Mouse (Mus musculus): ENCODE results near the gene Galnt2. TPM values are rescaled to one million over a fixed set of nuclear protein-coding genes. Genes with fewer than 3 reads are reported as not detected.

Galnt2 gene
- polyA plus RNA-seq, 1 experiment from 2014 or later: 86.2 TPM

DNA sequence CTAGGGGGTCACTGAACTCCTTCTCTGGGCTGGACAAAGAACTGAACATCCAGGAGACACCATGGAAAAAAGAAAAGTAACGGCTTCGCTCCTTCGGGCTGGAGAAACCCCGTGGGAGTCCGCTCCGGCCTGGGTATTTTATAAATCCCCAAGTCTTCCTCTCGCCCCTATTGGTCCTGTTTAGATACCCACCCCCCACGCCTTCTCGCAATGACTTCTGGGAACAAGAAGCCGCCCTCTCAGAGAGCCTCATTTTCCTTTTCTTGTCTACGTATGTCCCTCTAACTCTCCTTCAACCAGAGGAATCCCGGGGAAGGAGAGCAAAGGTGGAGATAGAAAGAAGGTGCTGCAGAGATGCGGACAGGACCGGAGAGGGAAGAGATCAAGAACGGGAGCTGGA, 132.1 kb downstream of the Galnt2 start:
- H3K4me1 ChIP-seq: no peaks in the 10 kb centered on the region
- no peak overlapping the region for H3K4me3 ChIP-seq
- H3K9me3 ChIP-seq: 0 out of 2 replicates have a peak, but pooled peaks cover 4% of the 10 kb centered on the region
- no peaks in the 10 kb centered on the region for H3K36me3 ChIP-seq
- no peak overlapping the region for H3K9ac ChIP-seq (replicated peaks)
- WGBS: 92% methylated on average over 15 of the region's 15 CpGs
- no peak for ATAC-seq (ENCODE audit: low FRiP score, low read depth)
- H3K27me3 ChIP-seq: no peaks in the 10 kb centered on the region
- no peak overlapping the region for H3K27ac ChIP-seq (replicated peaks)
- no peak overlapping the region for H3K4me2 ChIP-seq (replicated peaks)

DNA sequence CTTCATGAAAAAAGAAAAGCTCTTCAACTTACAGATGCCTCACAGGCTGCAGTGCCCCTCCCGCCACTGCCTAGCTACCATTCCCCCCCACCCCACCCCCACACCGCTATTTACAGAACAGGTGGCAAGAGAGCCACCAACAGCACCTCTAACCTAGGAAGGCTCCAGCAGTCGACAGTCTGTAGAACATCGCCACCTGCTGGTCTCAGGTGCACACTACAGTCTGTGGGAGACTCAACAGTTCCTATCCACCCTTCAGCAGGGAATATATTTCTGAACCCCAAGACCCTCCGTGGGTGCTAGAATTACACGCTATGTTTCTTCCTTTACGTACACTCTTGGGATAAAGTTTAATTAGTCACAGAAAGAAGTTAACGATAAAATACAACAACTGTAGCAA, 137.0 kb downstream of the Galnt2 start:
- H3K27me3 ChIP-seq: no peaks in the 10 kb centered on the region
- no peak overlapping the region for H3K4me3 ChIP-seq
- no peaks in the 10 kb centered on the region for H3K4me1 ChIP-seq
- no peak for ATAC-seq (ENCODE audit: low FRiP score, low read depth)
- no peaks in the 10 kb centered on the region for H3K9me3 ChIP-seq
- H3K4me2 ChIP-seq (replicated peaks): no peak overlapping the region
- no peaks in the 10 kb centered on the region for H3K36me3 ChIP-seq
- H3K27ac ChIP-seq (replicated peaks): no peak overlapping the region
- H3K9ac ChIP-seq (replicated peaks): no peak overlapping the region
- 21% methylated on average over 8 of the region's 8 CpGs for WGBS

GRCm38 (mm10) chr8:124370422-124371183, 139.4 kb downstream of the Galnt2 start:
- no peak for ATAC-seq (ENCODE audit: low FRiP score, low read depth)
- no peaks in the 10 kb centered on the region for H3K27me3 ChIP-seq
- no peak overlapping the region for H3K4me3 ChIP-seq
- H3K9ac ChIP-seq (replicated peaks): no peak overlapping the region
- no peaks in the 10 kb centered on the region for H3K36me3 ChIP-seq
- WGBS: 79% methylated on average over 17 of the region's 17 CpGs
- H3K9me3 ChIP-seq: no peaks in the 10 kb centered on the region
- no peak overlapping the region for H3K27ac ChIP-seq (replicated peaks)
- H3K4me1 ChIP-seq: no peaks in the 10 kb centered on the region
- no peak overlapping the region for H3K4me2 ChIP-seq (replicated peaks)

- Histone ChIP-seq H3K4me2 (replicated peaks) (no peak overlapping the region), H3K4me1 (no peaks in the 10 kb centered on the region), H3K9me3 (no peaks in the 10 kb centered on the region), H3K27me3 (no peaks in the 10 kb centered on the region), H3K27ac (replicated peaks) (no peak overlapping the region), H3K4me3 (no peak overlapping the region), H3K9ac (replicated peaks) (no peak overlapping the region), H3K36me3 (no peaks in the 10 kb centered on the region)
- no peak for ATAC-seq (ENCODE audit: low FRiP score, low read depth)
- WGBS: 86% methylated on average over 23 of the region's 23 CpGs
Measured at GRCm38 (mm10) chr8:124371410-124372123, 140.4 kb downstream of the Galnt2 start.

GRCm38 (mm10) chr8:124373753-124374152, 142.6 kb downstream of the Galnt2 start:
- H3K9ac ChIP-seq (replicated peaks): no peak overlapping the region
- H3K4me3 ChIP-seq: no peak overlapping the region
- no peaks in the 10 kb centered on the region for H3K27me3 ChIP-seq
- no peak overlapping the region for H3K27ac ChIP-seq (replicated peaks)
- WGBS: 95% methylated on average over 5 of the region's 5 CpGs
- H3K36me3 ChIP-seq: no peaks in the 10 kb centered on the region
- H3K4me2 ChIP-seq (replicated peaks): no peak overlapping the region
- ATAC-seq (ENCODE audit: low FRiP score, low read depth): no peak
- no peaks in the 10 kb centered on the region for H3K4me1 ChIP-seq
- no peaks in the 10 kb centered on the region for H3K9me3 ChIP-seq

- Histone ChIP-seq H3K4me1 (no peaks in the 10 kb centered on the region), H3K27me3 (no peaks in the 10 kb centered on the region), H3K27ac (replicated peaks) (no peak overlapping the region), H3K36me3 (no peaks in the 10 kb centered on the region), H3K4me3 (no peak overlapping the region), H3K4me2 (replicated peaks) (no peak overlapping the region), H3K9ac (replicated peaks) (no peak overlapping the region), H3K9me3 (no peaks in the 10 kb centered on the region)
- ATAC-seq (ENCODE audit: low FRiP score, low read depth): no peak
- WGBS: 75% methylated on average over 6 of the region's 6 CpGs
Measured at GRCm38 (mm10) chr8:124375168-124375567, 144.0 kb downstream of the Galnt2 start.

DNA sequence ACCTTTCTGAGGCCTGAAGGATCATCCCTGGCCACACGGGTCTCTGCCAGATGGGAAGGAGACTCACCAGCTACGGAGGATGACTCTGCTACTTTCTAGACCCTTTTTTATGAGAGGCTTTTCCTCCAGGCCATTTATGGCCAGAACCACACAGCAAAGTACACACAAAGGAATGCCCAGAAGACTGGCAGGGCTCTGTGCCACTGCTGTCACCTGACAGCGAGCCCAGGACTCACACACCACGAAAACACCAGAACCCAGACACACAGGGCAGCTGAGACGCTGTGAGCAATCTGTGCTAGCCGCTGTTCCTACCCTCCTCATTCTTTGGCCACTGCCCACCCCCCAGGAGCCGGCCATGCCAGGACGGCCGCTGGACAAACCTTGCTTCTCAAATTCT, 144.5 kb downstream of the Galnt2 start:
- H3K36me3 ChIP-seq: no peaks in the 10 kb centered on the region
- H3K4me3 ChIP-seq: no peak overlapping the region
- H3K4me1 ChIP-seq: no peaks in the 10 kb centered on the region
- H3K9me3 ChIP-seq: no peaks in the 10 kb centered on the region
- no peak overlapping the region for H3K9ac ChIP-seq (replicated peaks)
- no peak overlapping the region for H3K4me2 ChIP-seq (replicated peaks)
- H3K27me3 ChIP-seq: no peaks in the 10 kb centered on the region
- no peak for ATAC-seq (ENCODE audit: low FRiP score, low read depth)
- 89% methylated on average over 9 of the region's 9 CpGs for WGBS
- H3K27ac ChIP-seq (replicated peaks): no peak overlapping the region

GRCm38 (mm10) chr8:124376406-124376805, 145.2 kb downstream of the Galnt2 start:
- Histone ChIP-seq H3K27ac (replicated peaks) (no peak overlapping the region), H3K36me3 (no peaks in the 10 kb centered on the region), H3K4me2 (replicated peaks) (no peak overlapping the region), H3K4me3 (no peak overlapping the region), H3K4me1 (no peaks in the 10 kb centered on the region), H3K9ac (replicated peaks) (no peak overlapping the region), H3K9me3 (no peaks in the 10 kb centered on the region), H3K27me3 (no peaks in the 10 kb centered on the region)
- 94% methylated on average over 12 of the region's 12 CpGs for WGBS
- no peak for ATAC-seq (ENCODE audit: low FRiP score, low read depth)

GRCm38 (mm10) chr8:124379289-124379688, 148.1 kb downstream of the Galnt2 start:
- Histone ChIP-seq H3K27ac (replicated peaks) (no peak overlapping the region), H3K9ac (replicated peaks) (no peak overlapping the region), H3K9me3 (no peaks in the 10 kb centered on the region), H3K4me1 (peaks cover 9% of the 10 kb centered on the region; the same call in 1 of the 2 replicates), H3K4me2 (replicated peaks) (no peak overlapping the region), H3K36me3 (no peaks in the 10 kb centered on the region), H3K4me3 (no peak overlapping the region), H3K27me3 (no peaks in the 10 kb centered on the region)
- WGBS: 76% methylated on average over 6 of the region's 6 CpGs
- no peak for ATAC-seq (ENCODE audit: low FRiP score, low read depth)

DNA sequence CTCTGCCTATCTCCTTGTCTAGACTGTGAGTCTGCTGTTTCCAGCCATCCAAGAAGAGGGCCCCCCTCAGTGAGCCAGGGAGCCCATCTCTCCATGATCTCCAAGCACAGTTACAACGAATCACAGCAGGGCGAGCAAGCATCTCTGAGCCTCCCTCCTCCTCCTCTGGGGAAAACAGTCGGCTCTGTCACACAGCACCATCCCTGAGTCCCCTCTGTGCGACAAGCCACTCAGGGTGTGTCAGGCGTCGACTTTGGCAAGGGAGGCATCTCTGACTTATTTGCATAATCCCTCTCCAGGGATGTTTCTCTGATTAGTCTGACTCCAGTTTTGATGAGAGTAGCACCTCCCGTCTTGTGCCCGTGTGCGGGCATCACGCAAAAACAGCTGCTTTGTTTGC, 151.0 kb downstream of the Galnt2 start:
- no peaks in the 10 kb centered on the region for H3K9me3 ChIP-seq
- 31% methylated on average over 10 of the region's 10 CpGs for WGBS
- no peak overlapping the region for H3K9ac ChIP-seq (replicated peaks)
- H3K27ac ChIP-seq (replicated peaks): no peak overlapping the region; the same call in 1 of the 2 replicates
- H3K4me1 ChIP-seq: peaks cover 9% of the 10 kb centered on the region; the same call in 1 of the 2 replicates
- no peak overlapping the region for H3K4me2 ChIP-seq (replicated peaks)
- 0 out of 2 replicates have a peak, but pooled peaks have one; percentile 30 for ATAC-seq (ENCODE audit: low FRiP score, low read depth)
- H3K4me3 ChIP-seq: no peak overlapping the region
- no peaks in the 10 kb centered on the region for H3K27me3 ChIP-seq
- H3K36me3 ChIP-seq: no peaks in the 10 kb centered on the region

DNA sequence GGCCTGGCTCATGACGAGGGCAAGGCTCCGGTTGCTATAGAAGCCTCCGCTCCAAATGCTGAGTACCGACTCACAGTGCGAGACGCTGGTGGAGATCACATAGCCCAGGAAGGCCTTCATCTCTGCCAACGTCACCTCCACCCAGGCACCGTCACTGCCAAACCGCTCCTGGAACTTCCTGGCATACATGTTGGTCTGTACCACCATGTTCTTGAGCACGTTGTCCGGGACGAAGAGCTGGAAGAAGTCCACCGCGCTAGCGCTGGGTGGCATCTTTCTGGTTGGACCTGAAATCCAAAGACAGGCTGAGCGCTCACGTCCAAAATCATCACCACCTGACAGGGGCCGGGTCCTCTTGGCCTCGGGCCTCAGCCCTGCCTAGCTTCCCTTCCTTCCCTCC, 153.1 kb downstream of the Galnt2 start:
- Histone ChIP-seq H3K4me1 (peaks cover 9% of the 10 kb centered on the region; the same call in 1 of the 2 replicates), H3K9me3 (no peaks in the 10 kb centered on the region), H3K27ac (replicated peaks) (no peak overlapping the region), H3K36me3 (no peaks in the 10 kb centered on the region), H3K4me2 (replicated peaks) (no peak overlapping the region), H3K27me3 (no peaks in the 10 kb centered on the region), H3K9ac (replicated peaks) (no peak overlapping the region), H3K4me3 (no peak overlapping the region)
- WGBS: 96% methylated on average over 19 of the region's 19 CpGs
- ATAC-seq (ENCODE audit: low FRiP score, low read depth): no peak

DNA sequence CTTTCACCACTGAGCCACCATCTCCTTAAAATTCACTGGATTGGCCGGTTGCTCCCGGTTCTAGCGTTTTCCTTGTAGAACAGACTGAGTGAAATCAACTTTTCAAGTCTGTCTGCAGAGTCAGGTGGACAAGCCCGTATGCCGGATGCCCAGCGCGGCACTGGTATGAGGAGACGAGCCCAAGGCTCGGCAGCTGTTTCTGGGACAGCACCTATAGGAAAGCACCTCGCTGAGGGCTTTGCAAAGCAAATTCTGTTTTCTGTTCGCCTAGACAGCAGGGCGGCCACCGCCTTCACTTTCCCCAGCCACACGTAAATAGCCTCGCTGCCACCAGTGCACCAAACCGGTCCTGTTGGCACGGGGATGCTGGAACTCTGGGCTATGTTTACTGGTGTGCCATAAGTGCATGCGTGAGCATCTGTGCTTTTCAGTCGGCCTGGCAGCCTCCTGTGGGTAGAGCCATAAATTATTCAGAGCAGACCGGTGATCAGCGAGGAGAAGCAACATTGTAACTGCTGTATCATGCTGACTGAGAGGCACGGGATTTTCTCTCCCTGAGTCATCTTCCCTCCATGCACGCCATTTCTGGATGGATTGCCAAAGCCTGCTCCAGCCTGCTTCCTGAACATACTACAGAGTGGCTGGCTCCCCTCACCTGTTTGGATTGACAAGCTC, 155.2 kb downstream of the Galnt2 start:
- Histone ChIP-seq H3K4me1 (peaks cover 9% of the 10 kb centered on the region; the same call in 1 of the 2 replicates), H3K27me3 (no peaks in the 10 kb centered on the region), H3K27ac (replicated peaks) (no peak overlapping the region), H3K9me3 (no peaks in the 10 kb centered on the region), H3K9ac (replicated peaks) (no peak overlapping the region), H3K36me3 (no peaks in the 10 kb centered on the region), H3K4me3 (no peak overlapping the region), H3K4me2 (replicated peaks) (no peak overlapping the region)
- WGBS: 85% methylated on average over 23 of the region's 23 CpGs
- no peak for ATAC-seq (ENCODE audit: low FRiP score, low read depth)

Measured in midbrain, embryonic 12.5 days (tissue).